Mouse (Mus musculus): ENCODE measurements around the gene Rab11fip5. TPM values are rescaled to one million over a fixed set of nuclear protein-coding genes. Genes with fewer than 3 reads are reported as not detected.
A peak's percentile ranks its signal among the peaks of the same experiment; 100 is the strongest.

The Rab11fip5 gene
- polyA plus RNA-seq, 1 experiment from 2014 or later: 15.0 TPM

DNA sequence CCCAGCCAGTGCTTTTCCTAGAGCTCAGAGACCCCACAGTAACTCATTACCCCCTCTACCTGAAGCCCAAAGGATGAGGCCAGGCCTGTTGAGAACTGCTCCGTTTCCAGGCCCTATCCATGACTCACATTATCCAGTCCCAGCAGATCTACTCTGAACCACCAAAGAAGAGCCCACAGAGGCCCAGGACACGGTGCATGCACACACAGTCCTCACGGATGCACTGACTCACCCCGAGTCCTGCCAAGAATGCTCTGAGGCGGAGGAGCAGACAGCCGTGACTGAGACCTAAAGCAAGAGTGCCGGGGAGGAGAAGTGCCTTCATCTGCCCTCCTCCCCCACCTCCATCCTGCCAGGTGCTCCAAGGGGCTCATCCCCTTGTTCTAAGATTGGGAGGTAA lies 25.2 kb downstream of the Rab11fip5 start:
- WGBS: 39% methylated on average over 7 of the region's 7 CpGs
- Histone ChIP-seq H3K36me3 (ENCODE audit: control insufficient read depth, insufficient read depth, low read length) (peaks cover 12% of the 10 kb centered on the region), H3K27me3 (ENCODE audit: control insufficient read depth, insufficient read depth, low read length) (no peaks in the 10 kb centered on the region), H3K4me1 (ENCODE audit: control insufficient read depth, insufficient read depth, low read length) (no peaks in the 10 kb centered on the region), H3K4me3 (replicated peaks; ENCODE audit: low read depth, low read length) (no peak overlapping the region), H3K4me2 (ENCODE audit: low read length) (no peak overlapping the region), H3K9ac (replicated peaks; ENCODE audit: low read length) (no peak overlapping the region), H3K9me3 (ENCODE audit: control insufficient read depth, low read length) (no peaks in the 10 kb centered on the region), H3K27ac (replicated peaks; ENCODE audit: low read depth, low read length) (no peak overlapping the region)
- ATAC-seq (ENCODE audit: low FRiP score, low TSS enrichment) (no peak), DNase-seq (no peak)

GRCm38 (mm10) chr6:85348133-85348532 lies 26.3 kb downstream of the Rab11fip5 start:
- Histone ChIP-seq H3K4me1 (ENCODE audit: control insufficient read depth, insufficient read depth, low read length) (no peaks in the 10 kb centered on the region), H3K36me3 (ENCODE audit: control insufficient read depth, insufficient read depth, low read length) (peaks cover 14% of the 10 kb centered on the region), H3K4me3 (replicated peaks; ENCODE audit: low read depth, low read length) (no peak overlapping the region), H3K9ac (replicated peaks; ENCODE audit: low read length) (no peak overlapping the region), H3K4me2 (ENCODE audit: low read length) (no peak overlapping the region), H3K27ac (replicated peaks; ENCODE audit: low read depth, low read length) (no peak overlapping the region), H3K27me3 (ENCODE audit: control insufficient read depth, insufficient read depth, low read length) (no peaks in the 10 kb centered on the region), H3K9me3 (ENCODE audit: control insufficient read depth, low read length) (no peaks in the 10 kb centered on the region)
- no peak for DNase-seq
- no peak for ATAC-seq (ENCODE audit: low FRiP score, low TSS enrichment)
- 88% methylated on average over 11 of the region's 11 CpGs for WGBS

GRCm38 (mm10) chr6:85346028-85346634 lies 28.3 kb downstream of the Rab11fip5 start:
- Histone ChIP-seq H3K4me2 (ENCODE audit: low read length) (no peak overlapping the region), H3K4me1 (ENCODE audit: control insufficient read depth, insufficient read depth, low read length) (no peaks in the 10 kb centered on the region), H3K9ac (replicated peaks; ENCODE audit: low read length) (no peak overlapping the region), H3K27ac (replicated peaks; ENCODE audit: low read depth, low read length) (no peak overlapping the region), H3K9me3 (ENCODE audit: control insufficient read depth, low read length) (no peaks in the 10 kb centered on the region), H3K27me3 (ENCODE audit: control insufficient read depth, insufficient read depth, low read length) (no peaks in the 10 kb centered on the region), H3K36me3 (ENCODE audit: control insufficient read depth, insufficient read depth, low read length) (peaks cover 23% of the 10 kb centered on the region), H3K4me3 (replicated peaks; ENCODE audit: low read depth, low read length) (no peak overlapping the region)
- peak; percentile 70; the same call in 1 of the 2 replicates for ATAC-seq (ENCODE audit: low FRiP score, low TSS enrichment)
- peak; percentile 95 for DNase-seq
- 40% methylated on average over 6 of the region's 6 CpGs for WGBS

DNA sequence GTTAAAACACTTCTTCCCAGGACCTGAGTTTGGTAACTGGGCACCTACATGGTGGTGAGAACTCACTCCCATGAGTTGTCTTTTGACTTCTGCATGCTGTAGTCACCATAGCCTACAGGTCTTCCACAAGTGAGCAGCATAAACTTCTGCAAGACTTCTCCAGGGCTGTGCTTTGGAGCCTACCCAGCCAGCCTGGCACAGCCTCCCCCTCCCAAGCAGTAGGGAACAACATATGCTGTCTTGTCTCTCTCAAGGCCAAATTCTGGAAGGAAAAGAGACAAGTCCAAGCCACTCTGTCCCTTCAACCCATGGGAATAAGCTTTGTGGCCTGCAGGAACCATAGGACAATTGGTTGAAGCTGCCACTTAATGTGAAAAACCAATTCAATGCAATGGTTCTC lies 29.5 kb downstream of the Rab11fip5 start:
- H3K4me2 ChIP-seq (ENCODE audit: low read length): no peak overlapping the region
- H3K27ac ChIP-seq (replicated peaks; ENCODE audit: low read depth, low read length): no peak overlapping the region
- ATAC-seq (ENCODE audit: low FRiP score, low TSS enrichment) (no peak), DNase-seq (no peak)
- H3K36me3 ChIP-seq (ENCODE audit: control insufficient read depth, insufficient read depth, low read length): peaks cover 26% of the 10 kb centered on the region
- H3K9ac ChIP-seq (replicated peaks; ENCODE audit: low read length): no peak overlapping the region
- no peaks in the 10 kb centered on the region for H3K27me3 ChIP-seq (ENCODE audit: control insufficient read depth, insufficient read depth, low read length)
- H3K9me3 ChIP-seq (ENCODE audit: control insufficient read depth, low read length): no peaks in the 10 kb centered on the region
- H3K4me3 ChIP-seq (replicated peaks; ENCODE audit: low read depth, low read length): no peak overlapping the region
- no peaks in the 10 kb centered on the region for H3K4me1 ChIP-seq (ENCODE audit: control insufficient read depth, insufficient read depth, low read length)

GRCm38 (mm10) chr6:85343027-85343426 lies 31.4 kb downstream of the Rab11fip5 start:
- H3K4me2 ChIP-seq (ENCODE audit: low read length): no peak overlapping the region
- H3K9ac ChIP-seq (replicated peaks; ENCODE audit: low read length): no peak overlapping the region
- WGBS: 94% methylated on average over 8 of the region's 8 CpGs

GRCm38 (mm10) chr6:85341814-85342501 lies 32.5 kb downstream of the Rab11fip5 start:
- H3K4me2 ChIP-seq (ENCODE audit: low read length): no peak overlapping the region
- no peak for ATAC-seq (ENCODE audit: low FRiP score, low TSS enrichment)
- no peak overlapping the region for H3K9ac ChIP-seq (replicated peaks; ENCODE audit: low read length)
- no peak overlapping the region for H3K4me3 ChIP-seq (replicated peaks; ENCODE audit: low read depth, low read length)
- no peaks in the 10 kb centered on the region for H3K9me3 ChIP-seq (ENCODE audit: control insufficient read depth, low read length)
- peaks cover 18% of the 10 kb centered on the region for H3K36me3 ChIP-seq (ENCODE audit: control insufficient read depth, insufficient read depth, low read length)
- WGBS: 67% methylated on average over 13 of the region's 13 CpGs
- H3K27ac ChIP-seq (replicated peaks; ENCODE audit: low read depth, low read length): no peak overlapping the region
- no peaks in the 10 kb centered on the region for H3K4me1 ChIP-seq (ENCODE audit: control insufficient read depth, insufficient read depth, low read length)
- no peaks in the 10 kb centered on the region for H3K27me3 ChIP-seq (ENCODE audit: control insufficient read depth, insufficient read depth, low read length)
- DNase-seq: no peak

More at GRCm38 (mm10) chr6:85343027-85343426, 31.4 kb downstream of the Rab11fip5 start:
- no peak overlapping the region for H3K27ac ChIP-seq (replicated peaks; ENCODE audit: low read depth, low read length)
- no peak for ATAC-seq (ENCODE audit: low FRiP score, low TSS enrichment)
- H3K36me3 ChIP-seq (ENCODE audit: control insufficient read depth, insufficient read depth, low read length): peaks cover 20% of the 10 kb centered on the region
- no peaks in the 10 kb centered on the region for H3K27me3 ChIP-seq (ENCODE audit: control insufficient read depth, insufficient read depth, low read length)
- H3K4me1 ChIP-seq (ENCODE audit: control insufficient read depth, insufficient read depth, low read length): no peaks in the 10 kb centered on the region
- H3K9me3 ChIP-seq (ENCODE audit: control insufficient read depth, low read length): no peaks in the 10 kb centered on the region
- no peak for DNase-seq
- no peak overlapping the region for H3K4me3 ChIP-seq (replicated peaks; ENCODE audit: low read depth, low read length)

GRCm38 (mm10) chr6:85340184-85340583 lies 34.2 kb downstream of the Rab11fip5 start:
- ATAC-seq (ENCODE audit: low FRiP score, low TSS enrichment) (no peak), DNase-seq (no peak)
- H3K27ac ChIP-seq (replicated peaks; ENCODE audit: low read depth, low read length): no peak overlapping the region
- H3K4me3 ChIP-seq (replicated peaks; ENCODE audit: low read depth, low read length): no peak overlapping the region
- no peaks in the 10 kb centered on the region for H3K4me1 ChIP-seq (ENCODE audit: control insufficient read depth, insufficient read depth, low read length)
- 74% methylated on average over 12 of the region's 12 CpGs for WGBS
- no peak overlapping the region for H3K4me2 ChIP-seq (ENCODE audit: low read length)
- H3K27me3 ChIP-seq (ENCODE audit: control insufficient read depth, insufficient read depth, low read length): no peaks in the 10 kb centered on the region; the same call in 1 of the 2 replicates
- H3K36me3 ChIP-seq (ENCODE audit: control insufficient read depth, insufficient read depth, low read length): peaks cover 24% of the 10 kb centered on the region
- no peaks in the 10 kb centered on the region for H3K9me3 ChIP-seq (ENCODE audit: control insufficient read depth, low read length)
- H3K9ac ChIP-seq (replicated peaks; ENCODE audit: low read length): no peak overlapping the region

- no peak overlapping the region for H3K27ac ChIP-seq (replicated peaks; ENCODE audit: low read depth, low read length)
- peaks cover 24% of the 10 kb centered on the region for H3K36me3 ChIP-seq (ENCODE audit: control insufficient read depth, insufficient read depth, low read length)
- H3K4me3 ChIP-seq (replicated peaks; ENCODE audit: low read depth, low read length): no peak overlapping the region
- peak; percentile 20 for DNase-seq
- H3K4me2 ChIP-seq (ENCODE audit: low read length): no peak overlapping the region
- no peaks in the 10 kb centered on the region for H3K4me1 ChIP-seq (ENCODE audit: control insufficient read depth, insufficient read depth, low read length)
- 83% methylated on average over 1 of the region's 1 CpGs for WGBS
- no peak overlapping the region for H3K9ac ChIP-seq (replicated peaks; ENCODE audit: low read length)
- no peak for ATAC-seq (ENCODE audit: low FRiP score, low TSS enrichment)
- H3K9me3 ChIP-seq (ENCODE audit: control insufficient read depth, low read length): no peaks in the 10 kb centered on the region
- H3K27me3 ChIP-seq (ENCODE audit: control insufficient read depth, insufficient read depth, low read length): no peaks in the 10 kb centered on the region; the same call in 1 of the 2 replicates
These were observed 35.0 kb downstream of the Rab11fip5 start for GRCm38 (mm10) chr6:85339273-85339901.
